Mouse (Mus musculus): Measurements from ENCODE around the gene Drg1. TPM values are rescaled to one million over a fixed set of nuclear protein-coding genes. Genes with fewer than 3 reads are reported as not detected.
A peak's percentile ranks its signal among the peaks of the same experiment; 100 is the strongest.
"Not testable (repeated sequence)": the region's sequence is repeated elsewhere in the genome, so short reads cannot be mapped to it uniquely, and the experiment has no call there.

Gene Drg1
- total RNA-seq, 2 experiments from 2014 or later: 72.2 to 78.9 TPM

DNA sequence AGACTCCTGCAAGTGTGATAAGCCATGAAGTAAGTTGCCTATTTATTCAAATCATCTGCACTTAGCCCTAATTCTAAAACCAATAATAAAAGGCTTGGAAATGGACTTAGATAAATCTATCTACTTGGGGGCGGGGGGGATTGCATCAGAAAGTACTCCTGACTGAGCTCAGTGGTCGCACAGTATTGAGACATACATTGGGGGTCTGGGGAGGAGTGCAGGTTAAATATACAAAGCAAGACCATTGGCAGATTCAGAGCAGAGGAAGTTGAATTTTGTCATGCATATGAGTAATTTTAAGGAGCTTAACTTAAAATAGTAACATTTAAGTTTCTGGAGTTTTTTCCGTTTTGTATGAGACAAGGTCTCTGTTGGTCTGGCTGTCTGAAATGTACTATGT is 34.0 kb downstream of the Drg1 start:
- DNase-seq: no peak
- intact Hi-C loops (cut with DNase I): no loop called here

DNA sequence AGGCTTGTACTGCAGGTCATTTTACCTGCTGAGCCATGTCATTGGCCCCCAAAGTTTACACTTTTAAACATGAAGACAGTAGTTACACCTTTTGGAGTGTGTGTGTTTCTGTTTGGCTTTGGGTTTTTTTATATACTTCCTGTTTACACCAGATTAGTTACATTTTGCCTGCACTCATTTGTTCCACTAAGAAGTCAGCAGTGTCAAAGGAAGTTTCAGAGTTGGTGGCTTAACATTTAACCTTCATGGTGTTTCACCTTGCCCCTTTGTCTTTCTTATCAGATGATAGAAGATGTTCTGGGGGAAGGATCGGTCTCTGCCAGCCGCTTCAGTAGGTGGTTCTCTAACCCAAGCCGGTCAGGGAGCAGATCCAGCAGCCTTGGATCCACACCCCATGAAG is 39.1 kb downstream of the Drg1 start:
- no peak for DNase-seq
- intact Hi-C loops (cut with DNase I): no loop called here

DNA sequence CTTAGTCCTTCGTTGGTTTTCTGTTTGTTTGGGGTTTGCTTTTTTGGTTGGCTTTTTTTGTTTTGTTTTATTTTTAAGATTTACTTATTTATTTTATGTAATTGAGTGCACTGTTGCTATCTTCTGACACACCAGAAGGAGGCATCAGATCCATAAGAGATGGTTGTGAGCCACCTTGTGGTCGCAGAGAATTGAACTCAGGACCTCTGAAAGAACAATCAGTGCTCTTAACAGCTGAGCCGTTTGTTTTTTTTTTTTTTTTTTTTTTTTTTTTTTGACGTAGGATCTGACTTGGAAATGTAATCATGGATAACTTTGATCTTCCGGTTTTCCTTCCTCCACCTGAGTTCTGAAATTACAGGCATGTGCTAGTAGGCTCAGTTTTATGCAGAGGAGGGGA is 43.1 kb downstream of the Drg1 start:
- intact Hi-C loops (cut with DNase I): loop anchor here (2.0 kb wide), 1 partner anchor 38 kb away; no protein-coding TSS in a partner anchor
- no peak for DNase-seq

- DNase-seq: no peak
- intact Hi-C loops (cut with DNase I): no loop called here
Measured at GRCm38 (mm10) chr11:3212526-3212925, 53.7 kb downstream of the Drg1 start.

DNA sequence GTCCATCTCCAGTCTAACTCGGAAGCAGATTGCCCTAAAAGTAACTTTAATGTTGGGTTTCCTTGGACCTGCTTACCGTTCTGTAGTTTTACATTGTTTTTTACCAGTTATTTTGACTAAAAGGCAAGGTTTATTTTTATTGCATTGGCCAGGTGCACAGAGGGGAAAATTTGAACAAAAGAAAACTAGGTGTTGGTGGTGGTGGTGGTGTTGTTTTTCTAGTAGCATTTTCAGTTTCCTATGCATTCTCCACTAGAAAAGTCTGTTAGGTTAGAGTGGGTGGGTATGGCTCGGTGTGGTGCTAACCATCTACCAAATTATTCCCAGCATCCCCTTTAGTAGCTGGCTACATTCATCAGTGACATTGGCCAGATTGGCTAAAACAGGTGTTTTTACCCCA is 59.4 kb downstream of the Drg1 start:
- intact Hi-C loops (cut with DNase I): no loop called here
- no peak for DNase-seq

DNA sequence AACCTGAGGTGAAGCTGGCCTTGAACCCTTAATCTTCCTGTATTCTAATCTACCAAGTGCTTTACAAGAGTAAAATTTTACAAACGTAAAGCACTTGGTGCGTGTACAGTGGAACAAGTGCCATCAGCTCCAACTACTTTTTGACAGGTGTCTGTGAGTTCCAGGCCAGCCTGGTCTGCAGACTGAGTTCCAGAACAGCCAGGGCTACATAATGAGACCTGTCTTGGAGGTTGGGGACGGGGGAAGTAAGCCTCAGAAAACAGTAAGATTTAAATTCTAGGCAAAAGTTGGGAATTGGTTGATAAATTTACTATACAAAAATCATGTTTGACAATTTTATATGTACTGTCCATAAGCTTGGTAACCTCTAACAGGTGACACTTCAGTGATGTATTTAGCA is 61.0 kb downstream of the Drg1 start:
- DNase-seq: no peak
- intact Hi-C loops (cut with DNase I): no loop called here

- intact Hi-C loops (cut with DNase I): no loop called here
- no peak for DNase-seq
Measured at GRCm38 (mm10) chr11:3203771-3204170, 62.4 kb downstream of the Drg1 start.

- DNase-seq: peak; percentile 63 to 64
- intact Hi-C loops (cut with DNase I): no loop called here
Measured at GRCm38 (mm10) chr11:3202781-3203441, 63.3 kb downstream of the Drg1 start.

DNA sequence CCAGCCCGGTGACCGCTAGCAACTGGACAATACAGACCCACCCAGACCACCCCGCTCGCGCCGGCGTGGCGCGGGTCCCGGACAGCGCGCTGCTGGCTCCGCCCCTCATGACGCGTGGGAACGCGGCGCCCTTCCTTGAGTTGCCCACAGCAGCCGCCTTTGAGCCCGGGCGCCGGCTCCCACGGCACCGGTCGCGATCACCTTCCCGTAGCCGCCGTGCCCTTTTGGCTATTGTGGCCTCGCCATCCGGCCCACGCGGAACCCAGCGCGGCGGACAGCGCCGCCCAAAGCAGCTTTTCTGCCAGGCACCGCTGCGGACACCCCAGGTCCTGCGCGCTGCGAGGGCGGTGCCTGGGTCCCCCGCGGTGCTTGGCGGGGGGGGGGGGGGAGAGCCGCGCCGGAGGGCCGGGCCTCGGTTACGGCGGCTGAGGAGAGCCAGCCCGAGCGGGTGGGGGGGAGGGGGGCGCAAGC is 63.9 kb downstream of the Drg1 start, which contains the start of gene Eif4enif1:
Gene Eif4enif1, plus strand, starts transcription at position 162 of the 471 bp plus-strand sequence.
- intact Hi-C loops (cut with DNase I): no loop called here
- DNase-seq: peak; percentile 95 to 96

GRCm38 (mm10) chr11:3201326-3202230 is 64.6 kb downstream of the Drg1 start:
- intact Hi-C loops (cut with DNase I): no loop called here

DNA sequence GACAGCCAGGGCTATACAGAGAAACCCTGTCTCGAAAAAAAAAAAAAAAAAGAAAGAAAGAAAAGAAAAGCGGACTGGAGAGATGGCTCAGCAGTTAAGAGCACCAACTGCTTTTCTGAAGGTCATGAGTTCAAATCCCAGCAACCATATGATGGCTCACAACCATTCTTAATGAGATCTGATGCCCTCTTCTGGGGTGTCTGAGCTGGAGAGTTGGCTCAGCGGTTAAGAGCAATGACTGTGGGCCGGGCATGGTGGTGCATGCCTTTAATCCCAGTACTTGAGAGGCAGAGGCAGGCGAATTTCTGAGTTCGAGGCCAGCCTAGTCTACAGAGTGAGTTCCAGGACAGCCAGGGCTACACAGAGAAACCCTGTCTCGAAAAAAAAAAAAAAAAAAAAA is 65.6 kb downstream of the Drg1 start:
- DNase-seq; intact Hi-C loops (cut with DNase I): not testable (repeated sequence)

More at GRCm38 (mm10) chr11:3201326-3202230, 64.6 kb downstream of the Drg1 start:
- peak; percentile 25 to 38 for DNase-seq

DNA sequence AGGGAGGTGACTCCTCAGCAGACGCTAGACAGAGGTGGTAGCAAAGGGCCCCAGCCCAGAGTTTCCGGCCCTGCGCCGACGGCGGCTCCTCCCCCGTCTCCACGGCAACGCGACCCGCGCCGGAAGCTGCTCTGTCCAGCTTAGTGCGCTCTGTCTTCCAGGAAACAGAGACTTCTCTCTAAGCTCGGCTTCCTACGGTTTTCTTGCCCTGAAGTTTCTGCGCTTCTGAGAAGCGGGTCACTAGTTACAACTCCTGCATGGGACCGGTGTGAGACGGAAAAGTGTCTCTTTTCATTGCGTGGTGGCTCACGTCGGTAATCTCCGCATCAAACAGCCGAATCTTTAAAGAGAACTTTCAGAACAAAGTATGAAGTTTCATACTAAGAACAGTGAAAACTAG is 72.9 kb downstream of the Drg1 start, which contains the start of gene Sfi1:
Gene Sfi1, minus strand, starts transcription at position 101 of the 400 bp plus-strand sequence.
- intact Hi-C loops (cut with DNase I): no loop called here
- DNase-seq: no peak

GRCm38 (mm10) chr11:3182707-3183106 is 83.5 kb downstream of the Drg1 start:
- DNase-seq: peak in 1 of 2 experiments; percentile 13

DNA sequence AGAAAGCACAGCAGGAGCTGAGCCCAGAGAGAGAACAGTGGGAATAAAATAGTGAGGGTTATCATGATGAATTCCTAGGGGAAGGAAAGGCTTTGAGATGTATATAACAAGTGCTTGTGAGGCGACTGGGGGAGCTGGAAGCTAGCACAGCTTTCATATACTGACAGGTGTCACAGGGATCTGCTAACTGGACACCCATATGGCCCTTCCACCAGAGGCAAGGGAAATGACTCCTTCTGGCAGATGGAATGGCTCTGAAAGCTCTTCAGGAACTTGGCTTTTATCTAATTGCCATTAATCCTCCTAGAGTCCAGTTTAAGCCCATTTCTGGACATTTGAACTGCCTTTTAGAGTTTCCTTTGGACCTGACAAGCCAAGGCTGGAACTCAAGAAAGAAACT is 84.2 kb downstream of the Drg1 start:
- intact Hi-C loops (cut with DNase I); DNase-seq: not testable (repeated sequence)

More at GRCm38 (mm10) chr11:3182707-3183106, 83.5 kb downstream of the Drg1 start:
- intact Hi-C loops (cut with DNase I): not testable (repeated sequence)

GRCm38 (mm10) chr11:3181250-3181649 is 85.0 kb downstream of the Drg1 start:
- intact Hi-C loops (cut with DNase I): not testable (repeated sequence)
- DNase-seq: peak; percentile 60 to 61

DNA sequence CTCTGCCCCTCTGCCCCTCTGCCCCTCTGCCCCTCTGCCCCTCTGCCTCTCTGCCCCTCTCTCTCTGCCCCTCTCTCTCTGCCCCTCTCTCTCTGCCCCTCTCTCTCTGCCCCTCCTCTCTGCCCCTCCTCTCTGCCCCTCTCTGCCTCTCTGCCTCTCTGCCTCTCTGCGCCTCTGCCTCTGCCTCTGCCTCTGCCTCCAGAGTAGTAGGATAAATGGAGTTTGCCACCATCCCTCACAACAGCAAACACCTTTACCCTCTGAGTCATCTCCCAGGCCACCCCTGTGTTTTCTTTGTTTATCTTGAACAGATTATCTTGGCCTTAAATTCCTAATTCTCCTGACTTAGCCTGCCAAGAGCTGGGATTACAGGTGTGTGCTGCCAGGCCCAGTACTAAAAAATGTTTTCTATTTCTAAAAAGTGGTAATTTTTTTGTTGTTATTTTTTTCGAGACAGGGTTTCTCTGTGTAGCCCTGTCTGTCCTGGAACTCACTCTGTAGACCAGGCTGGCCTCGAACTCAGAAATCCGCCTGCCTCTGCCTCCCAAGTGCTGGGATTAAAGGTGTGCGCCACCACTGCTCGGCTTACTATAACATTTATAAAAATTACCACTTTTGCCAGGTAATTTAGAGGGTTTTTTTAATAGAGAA is 85.6 kb downstream of the Drg1 start:
- DNase-seq; intact Hi-C loops (cut with DNase I): not testable (repeated sequence)

GRCm38 (mm10) chr11:3179726-3180092 is 86.5 kb downstream of the Drg1 start:
- intact Hi-C loops (cut with DNase I): not testable (repeated sequence)
- peak in 1 of 2 experiments; percentile 36 for DNase-seq

GRCm38 (mm10) chr11:3178968-3179725 is 87.1 kb downstream of the Drg1 start:
- intact Hi-C loops (cut with DNase I); DNase-seq: not testable (repeated sequence)

- intact Hi-C loops (cut with DNase I): not testable (repeated sequence)
- DNase-seq: peak in 1 of 2 experiments; percentile 62
Measured at GRCm38 (mm10) chr11:3173425-3174318, 92.5 kb downstream of the Drg1 start.

Data from heart, postnatal 10 days (tissue).